Mouse (Mus musculus): ENCODE data around the gene Txk. TPM values are rescaled to one million over a fixed set of nuclear protein-coding genes. Genes with fewer than 3 reads are reported as not detected.

The Txk gene
- total and polyA plus RNA-seq, 3 experiments, result 1.9 to 2.0 TPM; not detected in 1

GRCm38 (mm10) chr5:72664126-72664525 is 88.5 kb downstream of the Txk start:
- H3K4me1 ChIP-seq (ENCODE audit: insufficient read depth, low read depth, low read length), result peaks cover 20% of the 10 kb centered on the region
- ATAC-seq (ENCODE audit: extremely low read depth, insufficient number of reproducible peaks, low FRiP score, poor library complexity, severe bottlenecking), result no peak
- no peak for DNase-seq (ENCODE audit: low spot score)
- H3K27me3 ChIP-seq (ENCODE audit: insufficient read depth, low read length), result peaks cover 12% of the 10 kb centered on the region
- no peaks in the 10 kb centered on the region for H3K36me3 ChIP-seq (replicated peaks)
- no peak overlapping the region for H3K4me3 ChIP-seq (ENCODE audit: low read depth, low read length)
- H3K9me3 ChIP-seq (replicated peaks), result no peaks in the 10 kb centered on the region
- no peak for TF ChIP-seq GATA2 (IDR thresholded peaks at IDR 0.05; ENCODE audit: borderline replicate concordance, low read depth, low read length)
- no peak for TF ChIP-seq TAL1 (conservative IDR thresholded peaks at IDR 0.05; ENCODE audit: low read depth, low read length)
- no peak for TF ChIP-seq GATA1 (IDR thresholded peaks at IDR 0.05; ENCODE audit: borderline replicate concordance, low read length)
- no peak for TF ChIP-seq POLR2AphosphoS5 (IDR thresholded peaks at IDR 0.05; ENCODE audit: insufficient replicate concordance, low read depth, low read length)
- TF ChIP-seq CTCF (IDR thresholded peaks at IDR 0.05; ENCODE audit: low read depth, low read length), result no peak

- no peaks in the 10 kb centered on the region for H3K36me3 ChIP-seq (replicated peaks)
- peaks cover 20% of the 10 kb centered on the region for H3K4me1 ChIP-seq (ENCODE audit: insufficient read depth, low read depth, low read length)
- TF ChIP-seq GATA2 (IDR thresholded peaks at IDR 0.05; ENCODE audit: borderline replicate concordance, low read depth, low read length), result no peak
- H3K4me3 ChIP-seq (ENCODE audit: low read depth, low read length), result no peak overlapping the region; the same call in 1 of the 2 replicates
- no peaks in the 10 kb centered on the region for H3K9me3 ChIP-seq (replicated peaks)
- DNase-seq (ENCODE audit: low spot score) (peak; percentile 2), ATAC-seq (ENCODE audit: extremely low read depth, insufficient number of reproducible peaks, low FRiP score, poor library complexity, severe bottlenecking) (peak; percentile 40; the same call in 1 of the 2 replicates)
- peaks cover 20% of the 10 kb centered on the region for H3K27me3 ChIP-seq (ENCODE audit: insufficient read depth, low read length)
Observed at GRCm38 (mm10) chr5:72661051-72661781, 91.4 kb downstream of the Txk start.

GRCm38 (mm10) chr5:72658375-72658774 is 94.2 kb downstream of the Txk start:
- TF ChIP-seq GATA1 (IDR thresholded peaks at IDR 0.05; ENCODE audit: borderline replicate concordance, low read length), result no peak
- TF ChIP-seq CTCF (IDR thresholded peaks at IDR 0.05; ENCODE audit: low read depth, low read length), result no peak
- no peak for TF ChIP-seq POLR2AphosphoS5 (IDR thresholded peaks at IDR 0.05; ENCODE audit: insufficient replicate concordance, low read depth, low read length)
- no peak for TF ChIP-seq TAL1 (conservative IDR thresholded peaks at IDR 0.05; ENCODE audit: low read depth, low read length)
- TF ChIP-seq GATA2 (IDR thresholded peaks at IDR 0.05; ENCODE audit: borderline replicate concordance, low read depth, low read length), result no peak
- H3K36me3 ChIP-seq (replicated peaks), result no peaks in the 10 kb centered on the region
- H3K27me3 ChIP-seq (ENCODE audit: insufficient read depth, low read length), result peaks cover 28% of the 10 kb centered on the region
- peaks cover 20% of the 10 kb centered on the region for H3K4me1 ChIP-seq (ENCODE audit: insufficient read depth, low read depth, low read length)
- H3K4me3 ChIP-seq (ENCODE audit: low read depth, low read length), result no peak overlapping the region
- no peaks in the 10 kb centered on the region for H3K9me3 ChIP-seq (replicated peaks)
- DNase-seq (ENCODE audit: low spot score), result no peak
- no peak for ATAC-seq (ENCODE audit: extremely low read depth, insufficient number of reproducible peaks, low FRiP score, poor library complexity, severe bottlenecking)

GRCm38 (mm10) chr5:72656270-72656791 is 96.2 kb downstream of the Txk start:
- DNase-seq (ENCODE audit: low spot score) (no peak), ATAC-seq (ENCODE audit: extremely low read depth, insufficient number of reproducible peaks, low FRiP score, poor library complexity, severe bottlenecking) (no peak)
- Histone ChIP-seq H3K4me1 (ENCODE audit: insufficient read depth, low read depth, low read length) (peaks cover 15% of the 10 kb centered on the region), H3K27me3 (ENCODE audit: insufficient read depth, low read length) (peaks cover 33% of the 10 kb centered on the region), H3K36me3 (replicated peaks) (no peaks in the 10 kb centered on the region), H3K4me3 (ENCODE audit: low read depth, low read length) (no peak overlapping the region), H3K9me3 (replicated peaks) (no peaks in the 10 kb centered on the region)
- TF ChIP-seq GATA2 (IDR thresholded peaks at IDR 0.05; ENCODE audit: borderline replicate concordance, low read depth, low read length) (no peak), CTCF (IDR thresholded peaks at IDR 0.05; ENCODE audit: low read depth, low read length) (no peak), POLR2AphosphoS5 (IDR thresholded peaks at IDR 0.05; ENCODE audit: insufficient replicate concordance, low read depth, low read length) (no peak), TAL1 (conservative IDR thresholded peaks at IDR 0.05; ENCODE audit: low read depth, low read length) (no peak), GATA1 (IDR thresholded peaks at IDR 0.05; ENCODE audit: borderline replicate concordance, low read length) (no peak)

GRCm38 (mm10) chr5:72653068-72653674 is 99.4 kb downstream of the Txk start:
- ATAC-seq (ENCODE audit: extremely low read depth, insufficient number of reproducible peaks, low FRiP score, poor library complexity, severe bottlenecking) (no peak), DNase-seq (ENCODE audit: low spot score) (no peak)
- TF ChIP-seq TAL1 (conservative IDR thresholded peaks at IDR 0.05; ENCODE audit: low read depth, low read length), result no peak
- TF ChIP-seq GATA1 (IDR thresholded peaks at IDR 0.05; ENCODE audit: borderline replicate concordance, low read length), result no peak
- TF ChIP-seq POLR2AphosphoS5 (IDR thresholded peaks at IDR 0.05; ENCODE audit: insufficient replicate concordance, low read depth, low read length), result no peak
- no peak for TF ChIP-seq GATA2 (IDR thresholded peaks at IDR 0.05; ENCODE audit: borderline replicate concordance, low read depth, low read length)
- TF ChIP-seq CTCF (IDR thresholded peaks at IDR 0.05; ENCODE audit: low read depth, low read length), result no peak
- no peaks in the 10 kb centered on the region for H3K9me3 ChIP-seq (replicated peaks)
- no peaks in the 10 kb centered on the region for H3K36me3 ChIP-seq (replicated peaks)
- no peak overlapping the region for H3K4me3 ChIP-seq (ENCODE audit: low read depth, low read length)
- peaks cover under 1% of the 10 kb centered on the region for H3K4me1 ChIP-seq (ENCODE audit: insufficient read depth, low read depth, low read length)
- peaks cover 39% of the 10 kb centered on the region for H3K27me3 ChIP-seq (ENCODE audit: insufficient read depth, low read length)

GRCm38 (mm10) chr5:72648987-72649735 is 103.4 kb downstream of the Txk start:
- TF ChIP-seq CTCF (IDR thresholded peaks at IDR 0.05; ENCODE audit: low read depth, low read length) (no peak), GATA1 (IDR thresholded peaks at IDR 0.05; ENCODE audit: borderline replicate concordance, low read length) (no peak), GATA2 (IDR thresholded peaks at IDR 0.05; ENCODE audit: borderline replicate concordance, low read depth, low read length) (no peak)
- DNase-seq (ENCODE audit: low spot score), result no peak
- Histone ChIP-seq H3K4me3 (ENCODE audit: low read depth, low read length) (no peak overlapping the region), H3K4me1 (ENCODE audit: insufficient read depth, low read depth, low read length) (peaks cover 13% of the 10 kb centered on the region), H3K36me3 (replicated peaks) (no peaks in the 10 kb centered on the region), H3K27me3 (ENCODE audit: insufficient read depth, low read length) (peaks cover 36% of the 10 kb centered on the region), H3K9me3 (replicated peaks) (no peaks in the 10 kb centered on the region)
- ATAC-seq (ENCODE audit: extremely low read depth, insufficient number of reproducible peaks, low FRiP score, poor library complexity, severe bottlenecking), result no peak

Data from G1E (cell line).